Comparison of ENCODE assay signal across 8 mouse cellular contexts in the genomic region with DNA sequence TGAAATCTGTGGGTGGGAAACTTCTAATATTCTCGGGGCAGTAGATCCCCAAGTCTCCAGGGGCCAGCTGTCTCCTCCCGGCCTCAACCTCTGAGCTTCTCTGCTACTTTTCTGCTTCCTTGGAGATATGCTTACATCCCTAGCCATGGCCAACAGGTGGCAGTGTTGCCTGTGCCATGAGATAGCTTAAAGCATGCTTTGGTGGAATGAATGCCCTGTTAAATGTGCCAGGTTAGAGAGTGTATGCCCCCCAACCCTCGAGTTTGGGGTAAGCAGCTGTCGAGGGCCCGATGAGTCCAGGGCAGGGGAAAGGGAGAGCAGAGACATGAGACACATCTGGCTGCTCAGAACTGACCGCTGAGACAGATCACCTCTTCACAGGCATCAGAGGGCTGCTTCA. TPM values are rescaled to one million over a fixed set of nuclear protein-coding genes. Genes with fewer than 3 reads are reported as not detected.
A peak's percentile ranks its signal among the peaks of the same experiment; 100 is the strongest.
DNase-seq lines count a peak whose midpoint lies in the region; ATAC-seq lines count a peak whose summit lies in the region.

No protein-coding gene starts in this region.

- peak; percentile 26; the same call in 1 of the 2 replicates for ATAC-seq in intestine, embryonic 15.5 days
- no peak for ATAC-seq in midbrain, embryonic 11.5 days (ENCODE audit: low FRiP score)

- no peak overlapping the region for H3K4me3 ChIP-seq in intestine, embryonic 15.5 days (replicated peaks)
- H3K4me3 ChIP-seq in midbrain, embryonic 11.5 days (ENCODE audit: low read depth, low read length): no peak overlapping the region

- no peak overlapping the region for H3K9ac ChIP-seq in intestine, embryonic 15.5 days
- H3K9ac ChIP-seq in midbrain, embryonic 11.5 days (ENCODE audit: low read length): no peak overlapping the region

- H3K4me1 ChIP-seq in intestine, embryonic 15.5 days (replicated peaks): peaks cover 15% of the 10 kb centered on the region
- peaks cover 16% of the 10 kb centered on the region for H3K4me1 ChIP-seq in midbrain, embryonic 11.5 days (ENCODE audit: control insufficient read depth, insufficient read depth, low read length)

- no peaks in the 10 kb centered on the region for H3K27me3 ChIP-seq in intestine, embryonic 15.5 days (replicated peaks)
- peaks cover 44% of the 10 kb centered on the region for H3K27me3 ChIP-seq in midbrain, embryonic 11.5 days (ENCODE audit: control insufficient read depth, insufficient read depth, low read length)

- DNase-seq in adrenal gland, adult (ENCODE audit: inconsistent age in 2 of 2, low spot score in 1 of 2): peak; percentile 80 to 91
- DNase-seq in adrenal gland, adult 8-10 months: no peak
- peak; percentile 69 to 83 for DNase-seq in cerebellum, postnatal 25 days
- peak; percentile 70 to 81 for DNase-seq in frontal cortex, postnatal 36 days (ENCODE audit: low spot score in 2 of 2)
- peak; percentile 86 for DNase-seq in left cerebral cortex, postnatal 4 days
- peak; percentile 97 for DNase-seq in midbrain, embryonic 11.5 days (ENCODE audit: low spot score, missing footprints)
- peak; percentile 85 for DNase-seq in right cerebral cortex, postnatal 4 days

- H3K9me3 ChIP-seq in intestine, embryonic 15.5 days: no peaks in the 10 kb centered on the region; the same call in 1 of the 2 replicates
- H3K9me3 ChIP-seq in midbrain, embryonic 11.5 days (ENCODE audit: control insufficient read depth, low read length): peaks cover 8% of the 10 kb centered on the region; the same call in 1 of the 2 replicates

- 10% methylated on average over 6 of the region's 6 CpGs for WGBS in intestine, embryonic 15.5 days
- WGBS in midbrain, embryonic 11.5 days: 11% methylated on average over 6 of the region's 6 CpGs

- H3K36me3 ChIP-seq in intestine, embryonic 15.5 days: peaks cover 25% of the 10 kb centered on the region
- H3K36me3 ChIP-seq in midbrain, embryonic 11.5 days (ENCODE audit: control insufficient read depth, insufficient read depth, low read length): peaks cover 14% of the 10 kb centered on the region

- no peak overlapping the region for H3K4me2 ChIP-seq in intestine, embryonic 15.5 days (replicated peaks)
- no peak overlapping the region for H3K4me2 ChIP-seq in midbrain, embryonic 11.5 days

- intact Hi-C loops in left cerebral cortex, postnatal 4 days (cut with DNase I): loop anchor here (10.0 kb wide), 1 partner anchor 405 kb away; no protein-coding TSS in a partner anchor

- no peak overlapping the region for H3K27ac ChIP-seq in intestine, embryonic 15.5 days
- H3K27ac ChIP-seq in midbrain, embryonic 11.5 days (ENCODE audit: low read depth, low read length): no peak overlapping the region

RNA-seq across cellular contexts. Expression of a gene that starts 18.4 kb away (rescaled TPM):
- 1 to 10 TPM; 2.6 to 3.7 (median 3.0) TPM for total RNA-seq in adrenal gland, adult 8-10 months (2022)
- 0.19 and 0.32 TPM in 2 replicates for polyA plus RNA-seq in intestine, embryonic 15.5 days (2015; fragmentation: Nextera tagmentation; extraction: Ambion mirVana)
- 1 to 10 TPM; 1.3 to 1.4 TPM for total RNA-seq in left cerebral cortex, postnatal 4 days (2021)
- 0.34 and 0.40 TPM in 2 replicates for polyA plus RNA-seq in midbrain, embryonic 11.5 days (2014; fragmentation: Nextera tagmentation; extraction: Ambion mirVana)

RNA-seq across cellular contexts. Expression of a gene that starts 18.5 kb away (rescaled TPM):
- total RNA-seq in adrenal gland, adult 8-10 months (2022): 100 to 1,000 TPM in 1 of 4 experiments, 10 to 100 TPM in 3; 52.4 to 103 (median 74.9) TPM
- polyA plus RNA-seq in intestine, embryonic 15.5 days (2015; fragmentation: Nextera tagmentation; extraction: Ambion mirVana): 9.5 and 11.7 TPM in 2 replicates
- total RNA-seq in left cerebral cortex, postnatal 4 days (2021): 1 to 10 TPM; 4.6 to 5.2 TPM
- polyA plus RNA-seq in midbrain, embryonic 11.5 days (2014; fragmentation: Nextera tagmentation; extraction: Ambion mirVana): 7.5 and 8.4 TPM in 2 replicates

Comparison
In these comparisons a context has a peak if more than half of its experiments do, and no peak if none do; other contexts are left out.
1. RNA of a gene that starts 18.5 kb away (total RNA-seq): 52.4 to 103 TPM in adrenal gland, adult 8-10 months; 4.6 to 5.2 TPM in left cerebral cortex, postnatal 4 days; every median in the first group is over 4 times any median in the second.